Mouse (Mus musculus) frontal cortex, postnatal 25 days (tissue): ENCODE data around the gene Ugt1a9.

Experiments
- DNase-seq, 2 experiments: peaks; one replicate each; pipeline ENCODE4 v3.0.0; 2022; ENCODE audit warnings: low spot score in 2 of 2

The Ugt1a9 gene

DNA sequence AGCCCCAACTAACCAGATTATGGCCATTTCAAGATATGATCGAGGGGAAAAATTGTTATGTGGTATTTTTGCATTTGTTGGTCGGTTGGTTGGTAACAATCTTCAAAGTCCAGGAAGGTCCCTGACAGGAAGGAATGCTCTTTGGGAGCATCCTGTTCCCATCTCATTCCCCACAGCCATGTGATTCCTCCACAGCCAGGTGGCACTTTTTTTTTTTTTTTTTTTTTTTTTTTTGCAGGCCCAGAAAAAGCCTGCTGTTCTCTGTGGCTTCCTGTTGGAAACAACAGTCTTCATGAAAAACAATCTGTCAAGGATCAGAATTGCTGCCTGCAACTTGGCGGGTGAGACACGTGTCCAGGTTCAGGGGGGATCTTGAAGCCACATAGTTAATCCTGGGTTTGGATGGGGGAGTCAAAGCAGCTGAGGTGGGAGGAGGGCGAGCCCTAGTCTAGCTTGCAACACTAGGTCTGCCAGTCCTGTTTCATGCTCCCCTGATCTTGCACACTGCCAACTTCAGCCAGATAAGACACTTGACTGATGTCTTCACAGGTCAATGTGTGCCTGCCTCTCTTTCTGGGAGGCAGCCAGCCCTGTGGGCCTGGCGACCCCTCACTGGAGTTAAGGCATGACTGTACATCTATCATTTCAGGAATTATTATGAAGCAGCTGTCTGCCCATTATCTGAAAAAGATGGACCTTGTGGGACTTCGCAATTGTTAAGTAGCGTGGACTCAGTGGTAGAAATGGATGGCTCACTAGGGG, 188.5 kb downstream of the Ugt1a9 start:
- DNase-seq, result no peak

DNA sequence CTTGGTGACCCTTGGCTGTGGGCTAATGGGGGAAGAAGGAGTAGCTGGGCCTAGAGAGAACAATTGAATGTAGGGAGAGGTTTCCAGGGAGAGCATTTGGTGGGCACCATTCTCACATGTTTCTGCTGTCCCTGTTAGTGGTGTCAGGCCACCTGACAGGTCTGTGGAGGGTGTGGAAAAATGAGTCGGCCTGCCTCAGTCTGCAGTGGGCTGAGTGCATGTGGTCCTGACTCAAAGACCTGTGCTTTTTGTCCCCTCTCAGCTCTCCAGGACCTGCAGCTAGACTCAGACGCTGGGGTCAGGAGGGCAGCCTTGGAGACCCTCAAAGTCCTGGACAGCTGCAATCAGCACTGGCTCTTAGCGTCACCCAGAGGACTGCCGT, 189.0 kb downstream of the Ugt1a9 start:
- no peak for DNase-seq

DNA sequence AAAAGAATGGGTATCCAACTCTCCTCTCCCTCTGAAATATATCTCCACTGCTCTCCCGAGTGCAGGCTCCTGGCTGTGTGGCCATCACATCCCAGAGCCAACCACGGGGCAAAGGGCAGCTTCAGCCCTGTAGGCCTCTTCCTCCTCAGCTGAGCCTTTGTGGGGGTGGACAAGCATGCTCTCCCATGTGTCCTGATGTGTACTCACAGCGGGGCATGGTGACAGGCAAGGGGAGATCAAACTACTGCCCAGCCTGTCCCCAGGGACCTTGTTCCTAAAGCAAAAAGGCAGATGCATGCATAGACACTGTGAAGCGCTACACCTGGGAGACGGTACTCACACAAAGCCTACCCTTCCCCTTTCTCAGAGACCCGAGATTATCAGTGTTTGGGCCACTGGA, 189.5 kb downstream of the Ugt1a9 start:
- DNase-seq, result no peak

DNA sequence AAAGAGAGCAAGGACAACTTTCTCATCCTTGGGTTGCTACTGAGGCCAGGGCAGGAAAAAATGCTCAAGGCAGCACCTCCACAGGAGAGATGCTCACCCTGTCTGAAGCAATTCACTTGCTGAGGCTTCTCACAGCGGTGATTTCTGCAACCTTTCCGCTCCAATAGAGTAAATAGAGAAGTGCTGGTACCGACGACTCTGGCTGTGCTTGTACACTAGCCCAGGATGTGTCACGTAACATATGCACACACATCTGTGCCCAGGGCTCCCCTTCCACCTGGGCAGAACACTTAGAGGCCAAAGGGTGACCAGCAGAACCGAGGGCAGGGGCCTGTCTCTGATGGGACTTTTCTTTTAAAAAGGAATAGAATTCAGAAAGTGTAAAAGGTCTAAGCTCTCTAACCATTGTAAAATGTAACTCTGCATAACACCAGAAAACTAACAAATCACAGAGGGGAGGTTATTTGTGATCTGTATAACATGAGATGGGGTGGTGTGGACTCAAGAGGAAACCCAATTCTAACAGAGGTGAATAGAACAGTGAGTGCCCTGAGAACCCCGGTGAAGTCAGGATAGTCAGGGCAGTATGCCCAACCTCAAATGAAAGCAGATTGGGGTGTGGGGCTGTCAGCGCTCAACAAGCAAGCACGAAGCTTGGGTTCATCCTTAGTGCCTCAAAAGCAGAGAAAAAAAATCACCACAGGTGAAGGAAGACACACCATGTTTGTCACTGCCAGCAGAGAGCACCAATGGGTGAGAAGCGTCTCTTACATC, 190.2 kb downstream of the Ugt1a9 start:
- no peak for DNase-seq

DNA sequence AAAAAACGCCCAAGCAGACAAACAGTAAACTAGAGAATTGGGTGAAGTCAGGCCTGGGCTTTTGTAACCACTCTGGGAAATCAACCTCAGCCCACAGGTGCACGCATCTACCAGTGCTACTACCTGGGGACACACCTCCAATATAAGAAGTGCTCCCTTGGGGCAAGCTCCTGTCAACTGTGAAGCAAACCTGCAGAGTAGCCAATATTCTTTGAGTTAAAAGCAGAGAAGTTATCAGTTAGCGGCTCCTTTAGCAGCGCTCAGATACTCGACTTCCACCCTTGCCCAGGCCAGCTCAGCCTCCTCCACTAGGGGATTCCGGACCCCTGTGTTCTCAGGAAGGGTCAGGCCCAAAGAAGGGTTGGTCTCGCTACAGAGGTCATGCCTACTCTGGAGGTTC, 191.1 kb downstream of the Ugt1a9 start:
- no peak for DNase-seq

DNA sequence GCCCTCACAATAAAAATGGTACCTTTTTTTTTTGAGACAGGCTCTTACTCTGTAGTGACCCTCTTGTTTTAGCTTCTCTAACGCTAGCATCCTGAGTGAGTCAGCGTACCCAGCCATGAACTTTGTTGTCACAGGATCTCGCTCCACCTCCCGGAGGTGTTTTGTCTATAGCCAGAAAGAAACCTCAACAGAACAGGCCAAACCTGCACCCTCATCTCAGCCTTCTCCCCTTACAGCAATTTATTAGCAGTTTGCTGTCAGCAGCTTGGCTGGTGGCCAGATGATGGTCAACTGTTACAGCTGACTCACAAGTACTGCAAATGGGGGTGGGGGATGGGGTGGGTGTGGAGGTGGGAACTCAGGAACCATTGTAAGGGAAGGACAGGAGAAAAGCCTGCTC, 191.7 kb downstream of the Ugt1a9 start:
- DNase-seq, result no peak

DNA sequence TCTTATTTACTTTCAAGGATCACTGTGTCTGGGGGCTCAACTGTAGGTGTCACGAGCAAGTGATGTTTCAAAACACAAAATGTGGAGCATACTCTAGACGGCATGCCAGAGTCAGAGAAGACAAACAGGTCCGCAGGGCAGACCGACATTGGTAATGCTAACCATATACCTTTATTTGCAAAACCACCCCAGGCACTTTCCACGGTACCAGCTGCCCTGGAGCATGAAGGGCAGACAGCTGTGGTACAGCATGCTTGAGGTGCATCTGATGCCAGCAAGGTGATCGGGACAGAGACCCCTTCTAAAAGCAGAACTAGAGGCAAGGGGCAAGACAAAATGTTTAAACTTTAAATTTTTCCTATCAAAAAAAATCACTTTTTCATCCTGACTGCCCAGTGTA, 192.4 kb downstream of the Ugt1a9 start:
- no peak for DNase-seq

DNA sequence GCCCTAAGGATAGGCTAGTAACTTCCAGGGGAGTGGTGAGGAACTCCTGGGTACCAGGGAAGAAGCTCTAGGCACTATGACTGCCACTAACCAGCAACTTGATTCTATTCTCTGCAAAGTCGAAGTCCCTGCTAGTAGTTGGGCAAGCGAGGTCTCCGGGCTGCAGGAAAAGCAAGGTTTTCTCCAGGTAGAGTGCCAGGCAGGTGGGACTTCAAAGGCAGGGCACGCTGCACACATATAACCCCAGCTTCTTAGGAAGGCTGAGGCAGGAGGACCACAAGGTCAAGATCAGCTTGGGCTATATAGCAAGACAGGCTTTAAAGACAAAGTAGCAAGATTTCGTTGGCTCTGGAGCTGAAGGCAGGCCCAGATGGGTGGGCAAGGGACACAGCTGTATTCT, 193.2 kb downstream of the Ugt1a9 start:
- no peak for DNase-seq

DNA sequence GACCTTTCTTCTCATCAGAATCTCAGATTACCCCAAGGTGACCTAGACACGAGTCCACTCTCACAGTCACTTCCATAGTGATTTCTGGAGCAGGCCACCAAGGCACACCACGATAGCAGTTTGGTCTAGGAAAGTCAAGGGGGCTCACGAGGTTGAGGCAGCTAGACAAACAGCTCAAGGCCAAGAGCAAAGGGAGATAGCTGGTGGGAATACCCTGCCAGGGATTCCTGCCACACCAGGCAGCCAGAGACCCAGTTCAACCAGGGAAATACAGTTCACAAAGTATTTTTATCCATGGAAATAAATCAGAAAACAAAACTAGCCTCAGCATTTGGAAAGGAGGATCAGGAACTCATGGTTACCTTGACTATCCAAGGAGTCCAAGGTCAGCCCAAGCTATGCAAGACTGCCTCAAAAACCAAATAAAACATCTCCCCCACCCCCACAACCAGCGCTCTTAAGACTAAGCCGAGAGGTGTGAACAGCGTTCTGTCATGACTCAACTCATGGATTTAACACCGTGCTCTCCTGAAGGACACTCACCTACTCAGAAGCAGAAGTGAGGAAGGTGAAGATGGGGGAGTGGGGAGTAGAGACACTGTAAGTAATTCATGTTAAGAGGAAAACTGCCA, 193.8 kb downstream of the Ugt1a9 start:
- no peak for DNase-seq

DNA sequence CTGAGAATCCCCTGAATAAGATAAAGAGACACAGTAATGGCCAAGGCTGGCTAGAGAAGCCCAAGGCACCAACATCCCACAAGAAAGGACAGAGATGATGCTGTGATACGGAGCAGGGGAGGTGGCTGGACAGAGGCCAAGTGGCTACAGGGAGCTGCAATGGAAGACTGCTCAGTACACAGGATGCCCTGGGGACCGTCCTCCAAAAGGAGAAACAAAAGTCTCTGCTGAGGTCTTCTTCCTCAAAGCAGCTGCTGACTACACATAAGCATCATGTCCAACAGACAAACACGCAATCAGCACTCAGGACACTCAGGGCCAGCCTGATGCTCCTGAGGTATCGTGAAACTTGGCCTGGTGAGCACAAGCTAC, 194.3 kb downstream of the Ugt1a9 start:
- no peak for DNase-seq

DNA sequence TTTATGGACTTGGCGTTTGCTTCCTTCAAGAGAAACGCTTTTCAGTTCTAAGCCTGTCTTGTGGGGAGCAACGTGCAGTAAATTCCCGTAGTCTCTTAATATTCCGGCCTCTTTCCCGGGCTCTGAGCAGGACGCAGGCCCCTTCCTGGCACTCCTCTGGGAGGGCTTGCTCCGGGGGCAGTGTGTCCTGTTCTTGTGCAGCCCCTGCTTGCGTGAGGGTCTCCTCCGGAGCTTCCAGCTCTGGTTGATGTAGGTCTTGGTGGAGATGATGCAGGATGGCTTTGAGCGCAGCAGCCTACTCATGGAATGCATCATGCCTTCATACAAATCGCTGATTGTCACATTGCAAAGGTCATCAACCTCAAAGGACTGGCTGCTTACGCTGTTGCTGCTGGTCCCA, 195.5 kb downstream of the Ugt1a9 start:
- DNase-seq, result no peak

DNA sequence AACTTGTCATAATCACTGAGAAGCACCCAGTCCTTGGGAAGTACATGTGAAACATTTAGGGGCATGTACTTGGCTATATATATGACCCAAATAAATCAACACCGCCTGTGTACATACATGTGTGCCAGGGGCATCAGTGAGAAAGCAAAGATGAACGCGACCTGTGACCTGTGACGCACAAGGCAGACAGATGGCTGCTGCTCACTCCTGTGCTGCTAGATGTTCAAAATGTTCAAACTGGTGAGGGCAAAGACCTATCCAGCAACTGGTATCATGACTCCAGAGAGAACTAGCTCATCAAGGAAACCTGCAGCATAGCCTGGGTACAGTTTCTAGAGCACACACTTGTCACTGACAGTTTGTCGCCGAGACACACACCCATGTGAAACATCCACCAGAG, 196.9 kb downstream of the Ugt1a9 start:
- DNase-seq, result no peak

DNA sequence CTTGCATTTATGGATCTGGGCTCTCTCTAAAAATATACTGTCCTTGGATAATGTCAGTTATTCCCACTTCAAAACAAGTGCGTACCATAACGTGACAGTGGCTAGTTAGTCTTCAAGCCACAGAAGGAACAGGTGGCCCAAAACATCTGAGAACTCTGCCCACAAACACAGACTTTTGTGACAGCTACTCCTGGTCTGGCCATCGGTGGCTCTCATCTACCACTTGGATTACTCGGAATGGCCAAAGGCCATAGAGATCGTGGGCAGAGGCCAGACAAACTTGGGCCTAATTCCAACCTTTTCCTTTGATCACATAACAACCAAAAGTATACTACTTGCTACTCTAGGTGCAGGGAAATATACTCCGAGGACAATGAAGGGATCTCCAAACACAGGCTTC, 197.5 kb downstream of the Ugt1a9 start:
- no peak for DNase-seq
